Mouse (Mus musculus): Measurements from ENCODE around the gene Gsap.
"Not testable (repeated sequence)": the region's sequence is repeated elsewhere in the genome, so short reads cannot be mapped to it uniquely, and the experiment has no call there.

DNA sequence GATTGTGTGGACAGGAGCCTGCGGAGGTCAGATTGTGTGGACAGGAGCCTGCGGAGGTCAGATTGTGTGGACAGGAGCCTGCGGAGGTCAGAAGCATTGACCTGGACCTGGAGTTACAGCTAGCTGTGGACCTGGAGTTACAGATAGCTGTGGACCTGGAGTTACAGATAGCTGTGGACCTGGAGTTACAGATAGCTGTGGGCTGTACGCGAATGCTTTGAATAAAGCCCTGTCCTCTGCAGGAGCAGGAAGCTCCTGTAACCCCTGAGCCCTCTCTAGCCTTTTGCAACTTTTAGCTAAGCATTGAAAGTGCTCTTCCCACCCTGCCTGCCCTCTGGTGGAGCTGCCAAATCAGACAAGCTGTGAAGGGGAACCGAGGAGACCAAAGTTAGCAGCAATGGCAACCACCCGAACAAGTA lies 44.9 kb upstream of the Gsap start:
- not testable (repeated sequence) for TF ChIP-seq CTCF (conservative IDR thresholded peaks at IDR 0.05; ENCODE audit: low read length); NANOG (IDR thresholded peaks at IDR 0.05; ENCODE audit: borderline replicate concordance, low read length)
